In genomic region chr17:64242898-64243297, GRCm38 (mm10) we compare ENCODE assay signal across 13 mouse cellular contexts.
DNase-seq lines count a peak whose midpoint lies in the region; ATAC-seq and TF ChIP-seq lines count a peak whose summit lies in the region.
"Had no signal": no experiment of that assay in that cellular context is flagged by ENCODE, and none has a peak within 500 bp of the region (broad histone marks: within the 10 kb centered on the region; RNA-seq: fewer than 3 reads in every experiment).

No protein-coding gene starts in this region.

- peaks cover 12% of the 10 kb centered on the region for H3K4me1 ChIP-seq in hindbrain, embryonic 15.5 days (replicated peaks)
- H3K4me1 ChIP-seq in hindbrain, embryonic 11.5 days (replicated peaks; ENCODE audit: control insufficient read depth, insufficient read depth, low read length): no peaks in the 10 kb centered on the region
- H3K4me1 ChIP-seq in embryonic facial prominence, embryonic 10.5 days: peaks cover 18% of the 10 kb centered on the region
- H3K4me1 ChIP-seq in kidney, adult 2 months (ENCODE audit: control insufficient read depth, insufficient read depth, low read length): peaks cover 11% of the 10 kb centered on the region; the same call in 1 of the 2 replicates
- H3K4me1 ChIP-seq: midbrain, embryonic 15.5 days had no signal

- ATAC-seq in hindbrain, embryonic 15.5 days (ENCODE audit: low FRiP score, low read depth): no peak
- ATAC-seq in hindbrain, embryonic 11.5 days (ENCODE audit: low FRiP score): no peak
- ATAC-seq: midbrain, embryonic 15.5 days had no signal

- H3K36me3 ChIP-seq in hindbrain, embryonic 15.5 days: no peaks in the 10 kb centered on the region
- H3K36me3 ChIP-seq in hindbrain, embryonic 11.5 days (ENCODE audit: control insufficient read depth, insufficient read depth, low read length): no peaks in the 10 kb centered on the region
- H3K36me3 ChIP-seq in embryonic facial prominence, embryonic 10.5 days (replicated peaks): no peaks in the 10 kb centered on the region
- no peaks in the 10 kb centered on the region for H3K36me3 ChIP-seq in kidney, adult 2 months (ENCODE audit: control insufficient read depth, insufficient read depth, low read length)
- H3K36me3 ChIP-seq: midbrain, embryonic 15.5 days had no signal

- no peaks in the 10 kb centered on the region for H3K27me3 ChIP-seq in hindbrain, embryonic 15.5 days
- H3K27me3 ChIP-seq in hindbrain, embryonic 11.5 days (ENCODE audit: control insufficient read depth, insufficient read depth, low read length): no peaks in the 10 kb centered on the region
- no peaks in the 10 kb centered on the region for H3K27me3 ChIP-seq in embryonic facial prominence, embryonic 10.5 days (replicated peaks; ENCODE audit: low read depth, poor library complexity, severe bottlenecking)
- H3K27me3 ChIP-seq in kidney, adult 2 months (replicated peaks; ENCODE audit: control insufficient read depth, insufficient read depth, low read length): no peaks in the 10 kb centered on the region
- H3K27me3 ChIP-seq: midbrain, embryonic 15.5 days had no signal

- no peak for TF ChIP-seq CTCF in kidney, adult 2 months (conservative IDR thresholded peaks at IDR 0.05; ENCODE audit: insufficient read depth, insufficient read length, low read depth, low read length)

- DNase-seq in hindbrain, embryonic 11.5 days (ENCODE audit: low spot score): no peak
- DNase-seq in embryonic facial prominence, embryonic 10.5 days (ENCODE audit: low spot score): peak; percentile 10
- DNase-seq in kidney, adult 2 months: peak; percentile 77
- DNase-seq in naive thymus-derived CD4-positive, alpha-beta T cell, adult 2 months (ENCODE audit: low read depth): peak; percentile 58
- DNase-seq in cerebellum, adult 8-10 months: no peak
- no peak for DNase-seq in cerebellum, postnatal 10 days
- no peak for DNase-seq in urinary bladder, postnatal 10 days (ENCODE audit: low spot score)
- DNase-seq: adrenal gland, adult 2 months; lung, adult 18-20 months; thymus, postnatal 36 days had no signal

- no peaks in the 10 kb centered on the region for H3K9me3 ChIP-seq in hindbrain, embryonic 15.5 days
- H3K9me3 ChIP-seq in hindbrain, embryonic 11.5 days (ENCODE audit: control insufficient read depth, low read length): no peaks in the 10 kb centered on the region
- H3K9me3 ChIP-seq in embryonic facial prominence, embryonic 10.5 days: no peaks in the 10 kb centered on the region
- H3K9me3 ChIP-seq: midbrain, embryonic 15.5 days had no signal

- H3K4me2 ChIP-seq in hindbrain, embryonic 15.5 days: no peak overlapping the region
- no peak overlapping the region for H3K4me2 ChIP-seq in hindbrain, embryonic 11.5 days (replicated peaks; ENCODE audit: low read depth, low read length)
- H3K4me2 ChIP-seq: midbrain, embryonic 15.5 days had no signal

- 0 out of 2 replicates have a peak overlapping the region, but pooled peaks have one; percentile 31 for H3K27ac ChIP-seq in hindbrain, embryonic 15.5 days (replicated peaks)
- H3K27ac ChIP-seq in hindbrain, embryonic 11.5 days (ENCODE audit: low read depth, low read length): no peak overlapping the region
- H3K27ac ChIP-seq in embryonic facial prominence, embryonic 10.5 days (replicated peaks): peak overlapping the region; percentile 12; the same call in 1 of the 2 replicates
- H3K27ac ChIP-seq in kidney, adult 2 months (ENCODE audit: insufficient read depth, low read depth, low read length): peak overlapping the region; percentile 56; the same call in 1 of the 2 replicates
- H3K27ac ChIP-seq: left cerebral cortex, adult 2 months; midbrain, embryonic 15.5 days had no signal

- 75% methylated on average over 12 of the region's 12 CpGs for WGBS in hindbrain, embryonic 15.5 days
- WGBS in hindbrain, embryonic 11.5 days: 68% methylated on average over 12 of the region's 12 CpGs
- 67% methylated on average over 12 of the region's 12 CpGs for WGBS in embryonic facial prominence, embryonic 10.5 days
- 36% methylated on average over 12 of the region's 12 CpGs for WGBS in kidney, adult 2 months

- H3K9ac ChIP-seq in hindbrain, embryonic 15.5 days: no peak overlapping the region
- H3K9ac ChIP-seq in hindbrain, embryonic 11.5 days (ENCODE audit: low read depth, low read length): no peak overlapping the region
- H3K9ac ChIP-seq: midbrain, embryonic 15.5 days had no signal

- no peak overlapping the region for H3K4me3 ChIP-seq in hindbrain, embryonic 15.5 days
- H3K4me3 ChIP-seq in hindbrain, embryonic 11.5 days (ENCODE audit: low read depth, low read length): no peak overlapping the region
- H3K4me3 ChIP-seq in embryonic facial prominence, embryonic 10.5 days: no peak overlapping the region
- no peak overlapping the region for H3K4me3 ChIP-seq in kidney, adult 2 months (ENCODE audit: insufficient read depth, low read depth, low read length)
- H3K4me3 ChIP-seq: left cerebral cortex, adult 2 months; midbrain, embryonic 15.5 days had no signal

- TF ChIP-seq POLR2A in kidney, adult 2 months (IDR thresholded peaks at IDR 0.05; ENCODE audit: low read depth, low read length): no peak

Comparison
In these comparisons a context has a peak if more than half of its experiments do, and no peak if none do; other contexts are left out.
1. DNase-seq: peak in embryonic facial prominence, embryonic 10.5 days (single experiment), kidney, adult 2 months (single experiment) and naive thymus-derived CD4-positive, alpha-beta T cell, adult 2 months (single experiment); none in hindbrain, embryonic 11.5 days (single experiment), cerebellum, adult 8-10 months (single experiment), cerebellum, postnatal 10 days (0 of 2) and urinary bladder, postnatal 10 days (single experiment).